Mouse (Mus musculus) kidney, postnatal 25 days (tissue): ENCODE data around the gene Eps8.

Experiments used
- DNase-seq, 2 experiments: peaks; one replicate each; pipeline ENCODE4 v3.0.0; 2021; ENCODE audit warnings: mixed read lengths in 2 of 2

The Eps8 gene

GRCm38 (mm10) chr6:137654776-137655175, at the start of gene Eps8:
Gene Eps8, minus strand, starts transcription at chr6:137654876.
- DNase-seq, result no peak

- no peak for DNase-seq
These were observed 48.8 kb upstream of the Eps8 start for GRCm38 (mm10) chr6:137703431-137703830.

GRCm38 (mm10) chr6:137702918-137703317, 48.2 kb upstream of the Eps8 start:
- peak in 1 of 2 experiments; percentile 29 for DNase-seq

GRCm38 (mm10) chr6:137702186-137702585, 47.5 kb upstream of the Eps8 start:
- no peak for DNase-seq

- no peak for DNase-seq
These were observed 44.8 kb upstream of the Eps8 start for GRCm38 (mm10) chr6:137699434-137699833.

GRCm38 (mm10) chr6:137696445-137697204, 41.9 kb upstream of the Eps8 start:
- no peak for DNase-seq

GRCm38 (mm10) chr6:137695046-137695445, 40.4 kb upstream of the Eps8 start:
- DNase-seq, result no peak

GRCm38 (mm10) chr6:137694310-137694709, 39.6 kb upstream of the Eps8 start:
- DNase-seq, result no peak

GRCm38 (mm10) chr6:137690550-137691119, 36.0 kb upstream of the Eps8 start:
- no peak for DNase-seq

- DNase-seq, result peak in 1 of 2 experiments; percentile 18
These were observed 33.9 kb upstream of the Eps8 start for GRCm38 (mm10) chr6:137688506-137689105.

GRCm38 (mm10) chr6:137688079-137688478, 33.4 kb upstream of the Eps8 start:
- DNase-seq, result no peak

GRCm38 (mm10) chr6:137687667-137688066, 33.0 kb upstream of the Eps8 start:
- no peak for DNase-seq

- no peak for DNase-seq
These were observed 28.0 kb upstream of the Eps8 start for GRCm38 (mm10) chr6:137682629-137683028.

- DNase-seq, result no peak
These were observed 26.3 kb upstream of the Eps8 start for GRCm38 (mm10) chr6:137681000-137681399.

GRCm38 (mm10) chr6:137676581-137676980, 21.9 kb upstream of the Eps8 start:
- no peak for DNase-seq

GRCm38 (mm10) chr6:137675556-137675955, 20.9 kb upstream of the Eps8 start:
- no peak for DNase-seq

- no peak for DNase-seq
These were observed 18.6 kb upstream of the Eps8 start for GRCm38 (mm10) chr6:137673301-137673700.

- DNase-seq, result no peak
These were observed 16.9 kb upstream of the Eps8 start for GRCm38 (mm10) chr6:137671561-137671960.

- no peak for DNase-seq
These were observed 16.1 kb upstream of the Eps8 start for GRCm38 (mm10) chr6:137670820-137671219.

- no peak for DNase-seq
These were observed 15.2 kb upstream of the Eps8 start for GRCm38 (mm10) chr6:137669876-137670275.

- DNase-seq, result no peak
These were observed 14.8 kb upstream of the Eps8 start for GRCm38 (mm10) chr6:137669433-137669832.

GRCm38 (mm10) chr6:137668331-137668730, 13.7 kb upstream of the Eps8 start:
- DNase-seq, result no peak

- no peak for DNase-seq
These were observed 13.0 kb upstream of the Eps8 start for GRCm38 (mm10) chr6:137667665-137668064.

- no peak for DNase-seq
These were observed 10.3 kb upstream of the Eps8 start for GRCm38 (mm10) chr6:137664936-137665335.
